In the genomic region with DNA sequence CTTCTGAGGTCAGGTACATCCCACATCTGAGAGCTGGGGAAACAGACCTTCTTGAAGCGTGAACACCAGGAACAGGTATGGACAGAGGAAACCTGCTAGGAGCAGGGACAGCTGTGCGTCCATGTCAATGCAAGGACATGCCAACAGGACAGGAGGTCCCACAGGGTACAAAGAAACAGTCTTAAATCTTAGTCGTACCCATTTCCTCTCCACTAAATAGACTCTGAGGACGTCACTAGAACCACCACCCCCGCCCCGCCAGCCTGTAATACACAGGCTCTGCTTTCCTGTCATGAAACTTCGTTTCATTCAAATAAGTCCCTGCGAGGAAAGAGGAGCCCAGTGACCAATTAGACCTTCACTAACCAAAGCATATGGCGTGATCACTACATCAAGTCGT, we compare ENCODE assay signal across 17 mouse cellular contexts.
"Had no signal": no experiment of that assay in that cellular context is flagged by ENCODE, and none has a peak within 500 bp of the region (broad histone marks: within the 10 kb centered on the region; RNA-seq: fewer than 3 reads in every experiment).

No protein-coding gene starts in this region.

- H3K4me1 ChIP-seq: midbrain, embryonic 15.5 days; neural tube, embryonic 12.5 days had no signal

- H3K27me3 ChIP-seq: liver, embryonic 15.5 days; lung, embryonic 15.5 days; megakaryocyte, embryonic 14.5 days; midbrain, embryonic 13.5 days; midbrain, embryonic 15.5 days; neural tube, embryonic 12.5 days; stomach, embryonic 15.5 days had no signal

- DNase-seq: liver, postnatal 0 days; lung, adult 2 months; lung, postnatal 14 days; right cerebral cortex, postnatal 14 days; thymus, adult 18-20 months; thymus, postnatal 14 days; thymus, postnatal 36 days had no signal

- H3K36me3 ChIP-seq: liver, embryonic 15.5 days; lung, embryonic 15.5 days; midbrain, embryonic 13.5 days; midbrain, embryonic 15.5 days; neural tube, embryonic 12.5 days; stomach, embryonic 15.5 days had no signal

- H3K4me3 ChIP-seq: liver, embryonic 15.5 days; lung, embryonic 15.5 days; megakaryocyte, embryonic 14.5 days; midbrain, embryonic 13.5 days; midbrain, embryonic 15.5 days; neural tube, embryonic 12.5 days; stomach, embryonic 15.5 days had no signal

- H3K4me2 ChIP-seq: liver, embryonic 15.5 days; lung, embryonic 15.5 days; midbrain, embryonic 11.5 days; midbrain, embryonic 13.5 days; midbrain, embryonic 15.5 days; neural tube, embryonic 12.5 days; stomach, embryonic 15.5 days had no signal

- H3K27ac ChIP-seq: liver, embryonic 15.5 days; lung, embryonic 15.5 days; macrophage; midbrain, embryonic 13.5 days; midbrain, embryonic 15.5 days; neural tube, embryonic 12.5 days; stomach, embryonic 15.5 days had no signal

- H3K9ac ChIP-seq: liver, embryonic 15.5 days; liver, postnatal 0 days; lung, embryonic 15.5 days; midbrain, embryonic 13.5 days; midbrain, embryonic 15.5 days; neural tube, embryonic 12.5 days; stomach, embryonic 15.5 days had no signal

- ATAC-seq: liver, postnatal 0 days; lung, postnatal 0 days; midbrain, embryonic 13.5 days; midbrain, embryonic 15.5 days had no signal

- H3K9me3 ChIP-seq: liver, embryonic 15.5 days; lung, embryonic 15.5 days; megakaryocyte, embryonic 14.5 days; midbrain, embryonic 13.5 days; midbrain, embryonic 15.5 days; neural tube, embryonic 12.5 days; stomach, embryonic 15.5 days had no signal
